Mouse (Mus musculus) liver, embryonic 13.5 days (tissue): ENCODE results near the gene Nkpd1. TPM values are rescaled to one million over a fixed set of nuclear protein-coding genes. Genes with fewer than 3 reads are reported as not detected.

ENCODE experiments used
- ATAC-seq: fragments of 200-750 bp; cut with Nextera tagmentation; 2 replicates; pipeline ENCODE4 v1.8.0; 2017; ENCODE audit warnings: low read depth, mild to moderate bottlenecking, moderate number of reproducible peaks, moderate library complexity
- DNase-seq: peaks from one replicate; pipeline ENCODE4 v3.0.0; 2022
- H3K27ac ChIP-seq: fragments of 300-500 bp; sonication (generic); 2 replicates; pipeline ENCODE4 v1.5.1; 2015; ENCODE audit warnings: moderate library complexity, mild to moderate bottlenecking, inconsistent platforms
- H3K27me3 ChIP-seq: fragments of 300-500 bp; sonication (generic); 2 replicates; pipeline ENCODE4 v1.6.1; 2015; ENCODE audit warnings: mild to moderate bottlenecking, inconsistent platforms
- H3K36me3 ChIP-seq: fragments of 300-500 bp; sonication (generic); 2 replicates; pipeline ENCODE4 v1.6.1; 2015; ENCODE audit warnings: mild to moderate bottlenecking, inconsistent platforms
- H3K4me1 ChIP-seq: fragments of 300-500 bp; sonication (generic); replicated peaks from 2 replicates; pipeline ENCODE4 v1.6.1; 2015; ENCODE audit warnings: inconsistent platforms
- H3K4me2 ChIP-seq: fragments of 300-500 bp; sonication (generic); 2 replicates; pipeline ENCODE4 v1.6.1; 2015; ENCODE audit warnings: inconsistent platforms, mild to moderate bottlenecking, moderate library complexity
- H3K4me3 ChIP-seq: fragments of 300-500 bp; sonication (generic); replicated peaks from 2 replicates; pipeline ENCODE4 v1.5.1; 2015; ENCODE audit warnings: mild to moderate bottlenecking, inconsistent platforms
- H3K9ac ChIP-seq: fragments of 300-500 bp; sonication (generic); 2 replicates; pipeline ENCODE4 v1.6.1; 2015; ENCODE audit warnings: mild to moderate bottlenecking, inconsistent platforms
- H3K9me3 ChIP-seq: fragments of 300-500 bp; sonication (generic); replicated peaks from 2 replicates; pipeline ENCODE4 v1.6.1; 2016; ENCODE audit warnings: inconsistent platforms
- WGBS: fragments of 180-500 bp; shearing (Covaris S2); methylation state at CpG from one replicate; pipeline ENCODE4 v1.1.7; 2015; ENCODE audit not compliant: insufficient replicate concordance; 5-methylcytosine and 5-hydroxymethylcytosine counted together
- polyA plus RNA-seq: library from polyadenylated mRNA; unstranded; fragments of >200 nt; fragmentation: Nextera tagmentation; extraction: Ambion mirVana; gene quantifications from 2 replicates; pipeline ENCODE4 v1.2.1, GENCODE M21; 2015

The Nkpd1 gene
- polyA plus RNA-seq, 1 experiment from 2014 or later, result not detected

GRCm38 (mm10) chr7:19562643-19563410 is 45.2 kb downstream of the Nkpd1 start, which contains the start of gene Ppp1r37:
TSS of gene Ppp1r37 (minus strand) at chr7:19563076.
- H3K9me3 ChIP-seq, result 0 out of 2 replicates have a peak, but pooled peaks cover 5% of the 10 kb centered on the region
- H3K9ac ChIP-seq, result peak within 1 kb of the TSS; percentile 99
- ATAC-seq, result no peak
- no peak for DNase-seq
- H3K4me3 ChIP-seq, result peak within 1 kb of the TSS; percentile 100
- peak within 1 kb of the TSS; percentile 81 for H3K4me2 ChIP-seq
- no peaks in the 10 kb centered on the region for H3K27me3 ChIP-seq
- 5% methylated on average over 19 of the region's 19 CpGs for WGBS
- peaks cover 49% of the 10 kb centered on the region for H3K36me3 ChIP-seq
- H3K4me1 ChIP-seq, result peaks cover 69% of the 10 kb centered on the region
- peak within 1 kb of the TSS; percentile 98 for H3K27ac ChIP-seq

- no peaks in the 10 kb centered on the region for H3K27me3 ChIP-seq
- ATAC-seq, result peak; percentile 87
- H3K27ac ChIP-seq, result peak overlapping the region; percentile 98
- peak overlapping the region; percentile 99 for H3K9ac ChIP-seq
- H3K4me3 ChIP-seq, result peak overlapping the region; percentile 100
- DNase-seq, result peak; percentile 74
- peak overlapping the region; percentile 81 for H3K4me2 ChIP-seq
- 18% methylated on average over 3 of the region's 3 CpGs for WGBS
- H3K9me3 ChIP-seq, result 0 out of 2 replicates have a peak, but pooled peaks cover 5% of the 10 kb centered on the region
- H3K4me1 ChIP-seq, result peaks cover 61% of the 10 kb centered on the region
- peaks cover 49% of the 10 kb centered on the region for H3K36me3 ChIP-seq
These were observed 46.2 kb downstream of the Nkpd1 start for GRCm38 (mm10) chr7:19563884-19564283.

- H3K9me3 ChIP-seq, result 0 out of 2 replicates have a peak, but pooled peaks cover 5% of the 10 kb centered on the region
- H3K4me1 ChIP-seq, result peaks cover 61% of the 10 kb centered on the region
- peak overlapping the region; percentile 98 for H3K27ac ChIP-seq
- H3K4me3 ChIP-seq, result peak overlapping the region; percentile 100
- H3K36me3 ChIP-seq, result peaks cover 52% of the 10 kb centered on the region
- ATAC-seq, result no peak
- DNase-seq, result no peak
- H3K27me3 ChIP-seq, result no peaks in the 10 kb centered on the region
- H3K9ac ChIP-seq, result peak overlapping the region; percentile 99
- peak overlapping the region; percentile 81 for H3K4me2 ChIP-seq
- 80% methylated on average over 4 of the region's 4 CpGs for WGBS
These were observed 46.8 kb downstream of the Nkpd1 start for GRCm38 (mm10) chr7:19564455-19564854.

GRCm38 (mm10) chr7:19565803-19566202 is 48.2 kb downstream of the Nkpd1 start:
- no peak for DNase-seq
- Histone ChIP-seq H3K9ac (0 out of 2 replicates have a peak overlapping the region, but pooled peaks have one; percentile 41), H3K27me3 (no peaks in the 10 kb centered on the region), H3K4me1 (peaks cover 56% of the 10 kb centered on the region), H3K27ac (peak overlapping the region; percentile 98), H3K4me3 (no peak overlapping the region), H3K4me2 (no peak overlapping the region), H3K36me3 (peaks cover 61% of the 10 kb centered on the region), H3K9me3 (0 out of 2 replicates have a peak, but pooled peaks cover 5% of the 10 kb centered on the region)
- no peak for ATAC-seq
- WGBS, result 94% methylated on average over 2 of the region's 2 CpGs

GRCm38 (mm10) chr7:19567426-19567825 is 49.8 kb downstream of the Nkpd1 start:
- WGBS, result 80% methylated on average over 8 of the region's 8 CpGs
- Histone ChIP-seq H3K36me3 (peaks cover 70% of the 10 kb centered on the region), H3K4me3 (no peak overlapping the region), H3K4me1 (peaks cover 67% of the 10 kb centered on the region), H3K27ac (0 out of 2 replicates have a peak overlapping the region, but pooled peaks have one; percentile 0), H3K9me3 (0 out of 2 replicates have a peak, but pooled peaks cover 5% of the 10 kb centered on the region), H3K4me2 (no peak overlapping the region), H3K27me3 (no peaks in the 10 kb centered on the region), H3K9ac (no peak overlapping the region)
- no peak for DNase-seq
- ATAC-seq, result no peak

GRCm38 (mm10) chr7:19569647-19570046 is 52.0 kb downstream of the Nkpd1 start:
- 86% methylated on average over 3 of the region's 3 CpGs for WGBS
- ATAC-seq (no peak), DNase-seq (no peak)
- peaks cover 63% of the 10 kb centered on the region for H3K36me3 ChIP-seq
- no peak overlapping the region for H3K4me3 ChIP-seq
- H3K27me3 ChIP-seq, result no peaks in the 10 kb centered on the region
- H3K27ac ChIP-seq, result no peak overlapping the region
- peaks cover 60% of the 10 kb centered on the region for H3K4me1 ChIP-seq
- H3K4me2 ChIP-seq, result no peak overlapping the region
- H3K9me3 ChIP-seq, result 0 out of 2 replicates have a peak, but pooled peaks cover under 1% of the 10 kb centered on the region
- H3K9ac ChIP-seq, result no peak overlapping the region

- H3K36me3 ChIP-seq, result peaks cover 35% of the 10 kb centered on the region
- WGBS, result under 1% methylated on average over 53 of the region's 53 CpGs
- peaks cover 16% of the 10 kb centered on the region; the same call in 1 of the 2 replicates for H3K27me3 ChIP-seq
- no peaks in the 10 kb centered on the region for H3K9me3 ChIP-seq
- H3K4me2 ChIP-seq, result peak overlapping the region; percentile 83
- H3K4me3 ChIP-seq, result peak overlapping the region; percentile 75
- ATAC-seq (peak; percentile 88), DNase-seq (peak; percentile 61)
- peaks cover 80% of the 10 kb centered on the region for H3K4me1 ChIP-seq
- H3K27ac ChIP-seq, result peak overlapping the region; percentile 94
- peak overlapping the region; percentile 90 for H3K9ac ChIP-seq
These were observed 55.5 kb downstream of the Nkpd1 start for GRCm38 (mm10) chr7:19572926-19573775.

GRCm38 (mm10) chr7:19573776-19574140 is 56.1 kb downstream of the Nkpd1 start:
- Histone ChIP-seq H3K4me2 (peak overlapping the region; percentile 83), H3K36me3 (peaks cover 29% of the 10 kb centered on the region), H3K9me3 (no peaks in the 10 kb centered on the region), H3K9ac (peak overlapping the region; percentile 90), H3K27me3 (peaks cover 16% of the 10 kb centered on the region; the same call in 1 of the 2 replicates), H3K27ac (peak overlapping the region; percentile 94), H3K4me1 (peaks cover 85% of the 10 kb centered on the region), H3K4me3 (peak overlapping the region; percentile 75)
- 22% methylated on average over 16 of the region's 16 CpGs for WGBS
- ATAC-seq (no peak), DNase-seq (no peak)

Other genes with a start within 250 kb of the Nkpd1 start
- gene Vasp, start 246.0 kb upstream of the Nkpd1 start, polyA plus RNA-seq, result 45.6 and 46.7 TPM in 2 replicates
- gene Ppm1n, start 237.8 kb upstream of the Nkpd1 start, polyA plus RNA-seq, result not detected in 2 replicates
- 4.0 and 4.1 TPM in 2 replicates for gene Rtn2, start 235.2 kb upstream of the Nkpd1 start, polyA plus RNA-seq
- gene Fosb, start 207.8 kb upstream of the Nkpd1 start, polyA plus RNA-seq, result 0.03 TPM in 1 of 2 replicates, not detected in the other
- 19.1 and 21.0 TPM in 2 replicates for gene Ercc1, start 173.1 kb upstream of the Nkpd1 start, polyA plus RNA-seq
- 15.0 and 16.3 TPM in 2 replicates for gene Cd3eap, start 158.4 kb upstream of the Nkpd1 start, polyA plus RNA-seq
- 1.1 and 1.2 TPM in 2 replicates for gene Ppp1r13l, start 158.1 kb upstream of the Nkpd1 start, polyA plus RNA-seq
- 8.6 and 9.9 TPM in 2 replicates for gene Ercc2, start 135.8 kb upstream of the Nkpd1 start, polyA plus RNA-seq
- gene Klc3, start 113.7 kb upstream of the Nkpd1 start, polyA plus RNA-seq, result 0.31 and 0.70 TPM in 2 replicates
- 0.82 and 1.6 TPM in 2 replicates for gene Ckm, start 113.1 kb upstream of the Nkpd1 start, polyA plus RNA-seq
- 1.3 and 1.6 TPM in 2 replicates for gene Mark4, start 59.0 kb upstream of the Nkpd1 start, polyA plus RNA-seq
- 0.83 and 1.0 TPM in 2 replicates for gene Exoc3l2, start 54.5 kb upstream of the Nkpd1 start, polyA plus RNA-seq
- 1.3 TPM in 2 replicates for gene Bloc1s3, start 9.5 kb upstream of the Nkpd1 start, polyA plus RNA-seq
- 39.5 and 45.2 TPM in 2 replicates for gene Trappc6a, start 9.4 kb upstream of the Nkpd1 start, polyA plus RNA-seq
- gene Ppp1r37, start 45.2 kb downstream of the Nkpd1 start, polyA plus RNA-seq, result 7.8 and 8.3 TPM in 2 replicates
- gene Zfp296, start 59.4 kb downstream of the Nkpd1 start, polyA plus RNA-seq, result 1.3 and 1.5 TPM in 2 replicates
- 84.9 and 92.7 TPM in 2 replicates for gene Gemin7, start 59.8 kb downstream of the Nkpd1 start, polyA plus RNA-seq
- 14.3 and 15.7 TPM in 2 replicates for gene Clasrp, start 86.6 kb downstream of the Nkpd1 start, polyA plus RNA-seq
- gene Relb, start 111.6 kb downstream of the Nkpd1 start, polyA plus RNA-seq, result 1.6 and 1.7 TPM in 2 replicates
- gene Clptm1, start 147.2 kb downstream of the Nkpd1 start, polyA plus RNA-seq, result 45.2 and 51.0 TPM in 2 replicates
- gene Apoc2, start 160.1 kb downstream of the Nkpd1 start, polyA plus RNA-seq, result 568 and 648 TPM in 2 replicates
- 5.6 and 7.5 TPM in 2 replicates for gene Gm44805, start 163.6 kb downstream of the Nkpd1 start, polyA plus RNA-seq
- gene Apoc4, start 163.6 kb downstream of the Nkpd1 start, polyA plus RNA-seq, result 58.3 and 74.0 TPM in 2 replicates
- gene Apoc1, start 174.8 kb downstream of the Nkpd1 start, polyA plus RNA-seq, result 247 and 261 TPM in 2 replicates
- gene Apoe, start 181.3 kb downstream of the Nkpd1 start, polyA plus RNA-seq, result 1,390 and 1,411 TPM in 2 replicates
- 125 and 138 TPM in 2 replicates for gene Tomm40, start 197.6 kb downstream of the Nkpd1 start, polyA plus RNA-seq
- gene Nectin2, start 232.6 kb downstream of the Nkpd1 start, polyA plus RNA-seq, result 17.9 and 18.2 TPM in 2 replicates